Mouse (Mus musculus) ES-Bruce4 (cell line): ENCODE data around the gene Porcn. TPM values are rescaled to one million over a fixed set of nuclear protein-coding genes. Genes with fewer than 3 reads are reported as not detected.

Experiments
- H3K27ac ChIP-seq: 2 replicates; pipeline ENCODE4 v1.5.1; 2012; ENCODE audit warnings: low read length, inconsistent platforms; ENCODE audit not compliant: insufficient read depth
- H3K27me3 ChIP-seq: 2 replicates; pipeline ENCODE4 v1.6.1; 2012; ENCODE audit warnings: mild to moderate bottlenecking, low read length, inconsistent platforms; ENCODE audit not compliant: control insufficient read depth, poor library complexity, insufficient read depth, severe bottlenecking
- H3K36me3 ChIP-seq: 2 replicates; pipeline ENCODE4 v1.6.1; 2012; ENCODE audit warnings: inconsistent platforms, mild to moderate bottlenecking, low read length, moderate library complexity; ENCODE audit not compliant: control insufficient read depth, poor library complexity, insufficient read depth, severe bottlenecking
- H3K4me1 ChIP-seq: one replicate; pipeline ENCODE4 v1.8.1; 2011; ENCODE audit warnings: low read length; ENCODE audit not compliant: control insufficient read depth, insufficient read depth
- H3K4me3 ChIP-seq: 2 replicates; pipeline ENCODE4 v1.5.1; 2011; ENCODE audit warnings: low read depth, mild to moderate bottlenecking, low read length
- H3K9ac ChIP-seq: 2 replicates; pipeline ENCODE4 v1.6.1; 2012; ENCODE audit warnings: low read depth, mild to moderate bottlenecking, inconsistent platforms; ENCODE audit not compliant: poor library complexity, severe bottlenecking
- H3K9me3 ChIP-seq: replicated peaks from 2 replicates; pipeline ENCODE4 v1.6.1; 2012; ENCODE audit warnings: mild to moderate bottlenecking, low read length, inconsistent platforms; ENCODE audit not compliant: control insufficient read depth, poor library complexity, insufficient read depth, severe bottlenecking
- CTCF ChIP-seq: IDR thresholded peaks from one replicate; pipeline ENCODE4 v1.8.1; 2011; ENCODE audit warnings: low read depth, low read length
- EP300 ChIP-seq: IDR thresholded peaks from 2 replicates; pipeline ENCODE4 v1.6.1; 2011; ENCODE audit warnings: low read depth, low read length; ENCODE audit not compliant: insufficient read depth
- POLR2A ChIP-seq: IDR thresholded peaks from one replicate; pipeline ENCODE4 v1.8.1; 2011; ENCODE audit warnings: low read length; ENCODE audit not compliant: insufficient read depth
- polyA plus RNA-seq: library from polyadenylated mRNA; stranded (reverse); fragments of >200 nt; gene quantifications from 2 replicates; pipeline ENCODE4 v1.2.4, GENCODE M21; 2011; ENCODE audit warnings: low read depth; ENCODE audit not compliant: missing spikeins, insufficient read depth, insufficient read length

Porcn gene
- 8.5 and 10.8 TPM in 2 replicates for polyA plus RNA-seq

DNA sequence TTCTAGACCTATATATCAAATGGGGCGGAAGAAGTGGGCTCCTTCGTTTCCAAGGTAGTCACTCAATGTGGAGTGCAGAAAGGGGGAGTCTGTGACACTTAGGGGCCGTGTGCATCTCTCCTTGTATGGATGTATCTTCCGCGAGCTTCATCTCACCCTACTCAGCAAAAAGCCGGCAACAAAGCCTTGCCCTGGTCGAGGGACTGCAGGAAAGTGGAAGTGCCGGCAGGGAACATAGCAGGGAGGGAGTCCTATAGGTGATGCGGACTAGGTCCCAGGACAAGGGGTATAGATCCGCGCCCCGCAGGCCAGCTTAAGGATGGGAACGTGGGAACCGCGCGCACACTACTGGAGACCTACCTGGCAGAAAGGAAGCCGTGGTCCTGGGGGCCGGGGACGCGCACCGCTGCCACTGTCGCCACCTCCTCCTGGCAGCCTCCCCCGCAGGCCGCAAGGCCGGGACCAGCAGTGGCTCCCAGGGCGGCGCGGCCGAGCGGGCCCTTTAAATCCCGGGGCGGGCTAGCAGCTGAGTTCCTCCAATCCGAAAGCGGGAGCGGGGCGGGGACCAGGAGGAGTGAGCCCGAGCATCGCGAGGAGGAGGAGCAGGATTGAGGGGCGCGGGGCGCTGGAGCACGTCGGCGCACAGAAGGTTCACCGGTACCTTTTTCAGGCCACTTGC lies at the start of gene Porcn:
Gene Porcn, minus strand, starts transcription at position 511 of the 679 bp plus-strand sequence.
- Histone ChIP-seq H3K9ac (peak within 1 kb of the TSS; percentile 64), H3K27me3 (no peaks in the 10 kb centered on the region), H3K4me1 (no peaks in the 10 kb centered on the region), H3K4me3 (peak within 1 kb of the TSS; percentile 86), H3K36me3 (no peaks in the 10 kb centered on the region), H3K9me3 (no peaks in the 10 kb centered on the region), H3K27ac (peak within 1 kb of the TSS; percentile 88)
- no peak for TF ChIP-seq CTCF
- no peak for TF ChIP-seq EP300
- TF ChIP-seq POLR2A, result no peak

DNA sequence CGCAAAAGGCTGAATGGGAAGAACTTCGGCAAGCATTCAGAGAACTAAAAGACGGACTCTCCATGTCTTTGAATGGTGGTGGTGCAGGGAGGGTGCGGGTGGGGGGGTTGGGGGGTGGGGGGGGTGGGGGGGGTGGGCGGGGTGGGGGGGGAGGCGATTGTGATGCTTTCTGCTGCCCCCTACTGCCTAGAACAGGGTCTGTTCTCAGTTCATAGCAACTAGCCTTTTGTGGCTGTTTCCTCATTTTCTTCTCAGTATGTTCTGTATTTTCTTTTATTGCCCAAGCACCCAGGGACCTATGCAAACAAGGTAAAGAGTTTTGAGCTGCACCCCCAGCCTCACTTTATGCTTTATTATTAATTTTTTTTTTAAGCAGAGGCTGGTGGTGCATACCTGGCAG lies 49.5 kb upstream of the Porcn start:
- no peak overlapping the region; the same call in 1 of the 2 replicates for H3K9ac ChIP-seq
- no peaks in the 10 kb centered on the region for H3K9me3 ChIP-seq
- TF ChIP-seq CTCF (no peak), POLR2A (no peak), EP300 (no peak)
- no peak overlapping the region for H3K4me3 ChIP-seq
- no peaks in the 10 kb centered on the region for H3K4me1 ChIP-seq
- no peaks in the 10 kb centered on the region for H3K36me3 ChIP-seq
- no peak overlapping the region; the same call in 1 of the 2 replicates for H3K27ac ChIP-seq
- H3K27me3 ChIP-seq, result no peaks in the 10 kb centered on the region

DNA sequence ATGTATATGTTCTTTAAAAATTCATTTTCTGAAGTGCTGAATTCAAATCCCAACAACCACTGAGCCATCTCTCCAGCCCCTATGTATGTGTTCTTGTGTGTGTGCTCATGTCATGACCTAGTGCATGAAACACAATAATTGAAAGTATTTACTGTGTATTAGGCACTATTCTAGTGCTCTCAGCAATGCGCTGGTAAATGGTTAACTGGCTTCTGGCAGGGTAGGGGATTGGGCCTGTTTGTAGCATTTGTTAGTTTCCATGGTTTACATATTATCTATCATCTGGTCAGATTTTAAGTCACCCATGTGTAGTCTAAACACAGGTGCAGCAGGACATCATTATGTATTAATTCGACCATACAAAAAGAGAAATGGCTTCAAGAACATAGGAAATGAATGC lies 47.4 kb upstream of the Porcn start:
- Histone ChIP-seq H3K9ac (no peak overlapping the region), H3K27ac (no peak overlapping the region), H3K9me3 (no peaks in the 10 kb centered on the region), H3K36me3 (no peaks in the 10 kb centered on the region), H3K4me1 (no peaks in the 10 kb centered on the region), H3K27me3 (no peaks in the 10 kb centered on the region), H3K4me3 (no peak overlapping the region)
- no peak for TF ChIP-seq POLR2A
- no peak for TF ChIP-seq CTCF
- no peak for TF ChIP-seq EP300

DNA sequence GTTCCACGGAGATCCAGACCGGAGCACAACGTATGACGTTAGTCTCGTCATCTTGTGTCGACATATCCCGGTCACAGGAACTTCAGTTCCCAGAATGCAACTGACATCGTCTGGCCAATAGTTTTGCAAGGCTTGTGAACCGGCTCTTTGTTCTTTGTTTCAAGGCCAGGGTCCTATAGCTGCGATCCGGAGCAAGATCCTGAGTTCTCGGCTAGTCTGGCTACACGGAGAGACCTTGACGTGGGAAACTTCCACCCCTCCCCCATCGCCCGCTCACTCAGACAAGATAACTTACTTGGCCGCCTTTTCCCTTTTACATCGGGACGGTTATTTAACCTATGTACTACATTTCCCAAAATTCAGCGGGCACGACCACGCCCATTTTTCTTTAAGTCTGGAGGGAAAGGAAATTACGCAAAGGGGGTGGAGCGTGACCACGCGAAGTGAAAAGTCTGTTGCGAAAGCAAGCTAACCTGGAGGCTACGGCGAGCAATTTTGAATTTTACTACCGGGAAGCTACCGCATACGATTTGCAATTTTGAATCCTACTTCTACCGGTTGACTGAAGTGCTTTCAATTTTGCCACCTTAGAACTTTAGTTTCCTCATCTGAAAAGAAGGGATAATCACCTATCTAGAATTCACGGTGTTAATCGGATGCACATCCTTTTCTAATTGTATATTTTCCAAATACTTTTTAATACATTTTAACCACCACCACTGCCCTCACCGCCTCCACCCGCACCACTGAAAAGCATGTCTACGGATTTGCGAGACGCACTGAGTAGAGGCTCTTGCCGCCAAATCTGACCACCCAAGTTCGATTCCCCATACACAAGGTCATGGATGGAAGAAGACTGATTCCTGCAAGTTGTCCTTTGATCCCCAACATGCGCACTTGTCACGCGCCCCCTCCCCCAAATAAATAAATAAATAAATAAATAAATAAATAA lies 46.3 kb upstream of the Porcn start, which contains the start of gene Ftsj1:
Gene Ftsj1, minus strand, starts transcription at position 73 of the 952 bp plus-strand sequence.
- H3K9ac ChIP-seq, result peak within 1 kb of the TSS; percentile 51

DNA sequence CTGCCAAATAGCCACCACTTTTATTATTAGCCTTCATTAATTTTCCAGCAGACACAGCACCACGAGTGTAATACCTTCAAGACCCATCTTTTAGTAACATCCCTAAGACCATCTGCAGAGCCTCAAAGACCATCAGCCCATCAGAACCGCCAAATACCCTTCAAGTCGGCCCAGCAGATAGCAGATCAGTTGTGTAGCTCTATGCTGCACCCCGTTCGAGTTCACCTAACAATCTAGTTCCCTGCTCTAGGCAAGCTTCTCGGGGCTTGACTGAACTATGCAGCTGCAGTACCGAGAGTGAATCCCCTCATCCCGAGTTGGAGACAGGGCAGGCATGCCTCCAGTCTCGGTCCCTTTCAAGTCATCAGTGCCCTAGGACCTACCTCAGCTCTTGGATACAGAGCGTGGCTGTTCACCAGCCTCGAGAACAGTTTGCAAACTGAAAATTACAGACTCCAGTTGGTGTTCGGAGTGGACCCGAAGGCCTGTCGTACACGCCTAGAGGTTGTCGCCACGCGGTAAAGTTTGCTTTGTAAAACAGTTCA lies 45.5 kb upstream of the Porcn start:
- H3K9ac ChIP-seq, result peak overlapping the region; percentile 51; the same call in 1 of the 2 replicates
- H3K9me3 ChIP-seq, result no peaks in the 10 kb centered on the region
- H3K4me3 ChIP-seq, result peak overlapping the region; percentile 90
- TF ChIP-seq POLR2A (no peak), EP300 (no peak), CTCF (no peak)
- no peaks in the 10 kb centered on the region; the same call in 1 of the 2 replicates for H3K36me3 ChIP-seq
- H3K27me3 ChIP-seq, result no peaks in the 10 kb centered on the region
- no peak overlapping the region for H3K27ac ChIP-seq
- H3K4me1 ChIP-seq, result no peaks in the 10 kb centered on the region

More for the DNA sequence above, 46.3 kb upstream of the Porcn start, which contains the start of gene Ftsj1:
- Histone ChIP-seq H3K4me1 (no peaks in the 10 kb centered on the region), H3K27me3 (no peaks in the 10 kb centered on the region), H3K4me3 (peak within 1 kb of the TSS; percentile 90), H3K9me3 (no peaks in the 10 kb centered on the region), H3K27ac (peak within 1 kb of the TSS; percentile 66; the same call in 1 of the 2 replicates), H3K36me3 (no peaks in the 10 kb centered on the region; the same call in 1 of the 2 replicates)
- no peak for TF ChIP-seq CTCF
- peak; percentile 26 for TF ChIP-seq POLR2A
- TF ChIP-seq EP300, result no peak
